Mouse (Mus musculus) embryo, embryonic 10.5 days (tissue): ENCODE measurements at regions not wholly inside any gene's neighbourhood (a gene's known extent, or its start where the extent isn't known, plus 50 kb on each side); places are given as distances from the start of the nearest gene placed in this dataset.

Experiments
- DNase-seq: peaks from one replicate; pipeline ENCODE4 v3.0.0-alpha.2; 2015; ENCODE audit warnings: low spot score

DNA sequence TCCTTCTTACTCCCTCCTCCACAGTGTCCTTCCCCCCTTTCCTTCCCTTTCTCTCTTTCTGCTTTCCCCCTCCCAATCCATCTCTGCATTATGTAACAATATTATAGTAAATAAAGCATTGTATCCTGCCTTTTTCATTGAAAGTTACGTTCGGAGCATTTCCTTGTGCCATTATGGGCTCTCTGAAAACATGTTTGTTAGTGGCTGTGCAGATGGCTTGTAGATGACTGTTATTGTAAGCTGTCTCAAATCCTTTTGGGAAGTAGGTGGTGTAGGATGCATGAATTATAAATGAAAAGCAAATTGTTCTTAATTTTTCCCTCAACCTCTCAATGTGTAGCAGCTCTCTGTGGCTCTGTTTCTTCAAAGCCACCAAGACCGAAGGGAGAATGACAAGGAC lies 66.0 kb upstream of the Gpr139 start:
- no peak for DNase-seq

GRCm38 (mm10) chr7:119244785-119245184 lies 60.4 kb upstream of the Gpr139 start:
- DNase-seq: no peak

DNA sequence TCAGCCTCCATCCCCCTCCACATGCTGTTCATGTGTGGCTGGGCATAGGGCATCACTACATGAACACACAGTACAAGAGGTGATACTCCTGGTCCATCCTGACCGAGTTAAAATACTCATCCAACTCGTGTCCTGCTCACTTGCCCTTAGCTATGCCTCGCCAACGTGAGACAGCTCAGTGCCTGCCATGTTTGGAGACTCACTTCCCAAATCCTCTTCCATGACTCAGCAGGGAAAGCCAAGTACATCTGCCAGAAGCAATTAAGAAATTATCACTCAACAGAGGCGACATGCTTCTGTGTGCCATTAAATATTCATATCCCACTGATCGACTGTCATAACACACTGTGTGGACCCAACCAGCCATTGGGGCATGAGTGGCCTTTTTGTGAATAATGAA lies 51.9 kb upstream of the Gpr139 start:
- no peak for DNase-seq
